In the genomic region with DNA sequence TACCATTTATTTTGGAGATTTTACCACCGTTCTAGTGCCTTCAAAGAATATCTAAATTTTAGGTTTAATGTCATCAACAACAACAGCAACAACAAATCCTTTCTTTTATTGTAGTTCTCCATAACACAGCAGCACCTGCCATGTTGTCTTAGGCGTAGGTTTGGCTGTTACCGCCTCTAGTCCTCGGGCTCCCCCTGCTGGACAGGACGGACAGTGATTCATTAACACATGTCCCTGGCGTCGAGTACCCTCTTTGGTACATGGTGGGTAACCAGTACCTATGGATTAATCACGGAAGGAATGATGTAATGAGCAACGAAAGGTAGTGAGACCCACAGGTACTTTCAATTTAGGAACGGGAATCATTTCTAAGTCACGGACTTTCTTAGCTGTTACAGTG, we compare ENCODE assay signal across 9 mouse cellular contexts. TPM values are rescaled to one million over a fixed set of nuclear protein-coding genes. Genes with fewer than 3 reads are reported as not detected.
DNase-seq lines count a peak whose midpoint lies in the region; ATAC-seq lines count a peak whose summit lies in the region.
"Had no signal": no experiment of that assay in that cellular context is flagged by ENCODE, and none has a peak within 500 bp of the region (broad histone marks: within the 10 kb centered on the region; RNA-seq: fewer than 3 reads in every experiment).

No protein-coding gene starts in this region.

- no peaks in the 10 kb centered on the region for H3K27me3 ChIP-seq in heart, embryonic 11.5 days (ENCODE audit: control insufficient read depth, insufficient read depth, low read length)
- H3K27me3 ChIP-seq in forebrain, embryonic 13.5 days: no peaks in the 10 kb centered on the region

- H3K9me3 ChIP-seq in heart, embryonic 11.5 days (replicated peaks; ENCODE audit: control insufficient read depth, low read length): 0 out of 2 replicates have a peak, but pooled peaks cover under 1% of the 10 kb centered on the region
- H3K9me3 ChIP-seq in forebrain, embryonic 13.5 days (replicated peaks): peaks cover 1% of the 10 kb centered on the region

- peak; percentile 95 for DNase-seq in heart, adult 11 months
- peak; percentile 67 for DNase-seq in c-Kit-positive CD71-positive TER-119-positive erythroid progenitor cells, embryonic 14.5 days (ENCODE audit: low spot score)
- peak; percentile 85 for DNase-seq in heart, postnatal 4 days
- peak; percentile 52 to 69 for DNase-seq in layer of hippocampus, postnatal 14 days (ENCODE audit: low spot score in 2 of 2)
- DNase-seq in skeletal muscle tissue, adult 2 months (ENCODE audit: low read depth, low spot score): peak; percentile 68

- no peak overlapping the region for H3K4me3 ChIP-seq in heart, embryonic 11.5 days (ENCODE audit: low read depth, low read length)
- no peak overlapping the region for H3K4me3 ChIP-seq in forebrain, embryonic 13.5 days
- H3K4me3 ChIP-seq: myocyte had no signal

- H3K9ac ChIP-seq in heart, embryonic 11.5 days (ENCODE audit: low read depth, low read length): no peak overlapping the region
- H3K9ac ChIP-seq in forebrain, embryonic 13.5 days: no peak overlapping the region

- WGBS in heart, embryonic 11.5 days (ENCODE audit: insufficient replicate concordance): 37% methylated on average over 11 of the region's 11 CpGs
- 43% methylated on average over 11 of the region's 11 CpGs for WGBS in forebrain, embryonic 13.5 days

- no peak for ATAC-seq in heart, embryonic 11.5 days (replicated peaks; ENCODE audit: insufficient number of reproducible peaks, low FRiP score, low TSS enrichment)
- ATAC-seq in forebrain, embryonic 13.5 days: peak; percentile 71; the same call in 1 of the 2 replicates
- peak; percentile 95 for ATAC-seq in megakaryocyte, adult 5-6 weeks (ENCODE audit: poor library complexity, severe bottlenecking)

- H3K27ac ChIP-seq in heart, embryonic 11.5 days (ENCODE audit: low read depth, low read length): no peak overlapping the region
- H3K27ac ChIP-seq in forebrain, embryonic 13.5 days: no peak overlapping the region

- H3K36me3 ChIP-seq in heart, embryonic 11.5 days (ENCODE audit: control insufficient read depth, insufficient read depth, low read length): no peaks in the 10 kb centered on the region
- no peaks in the 10 kb centered on the region for H3K36me3 ChIP-seq in forebrain, embryonic 13.5 days (ENCODE audit: poor library complexity, severe bottlenecking)

- no peaks in the 10 kb centered on the region for H3K4me1 ChIP-seq in heart, embryonic 11.5 days (ENCODE audit: control insufficient read depth, insufficient read depth, low read length)
- H3K4me1 ChIP-seq in forebrain, embryonic 13.5 days: peaks cover 8% of the 10 kb centered on the region

- no peak overlapping the region for H3K4me2 ChIP-seq in heart, embryonic 11.5 days
- H3K4me2 ChIP-seq in forebrain, embryonic 13.5 days: no peak overlapping the region

RNA-seq across cellular contexts. Expression of a gene that starts 37.2 kb away (rescaled TPM):
- polyA plus RNA-seq in heart, embryonic 11.5 days (2014; fragmentation: Nextera tagmentation; extraction: Ambion mirVana): 43.5 and 55.5 TPM in 2 replicates
- polyA plus RNA-seq in forebrain, embryonic 13.5 days (2015; fragmentation: Nextera tagmentation; extraction: Ambion mirVana): 28.0 and 29.7 TPM in 2 replicates
- total RNA-seq in heart, postnatal 4 days (2021): 10 to 100 TPM; 81.9 to 84.0 TPM
- 10 to 100 TPM; 31.6 to 34.9 TPM for total RNA-seq in layer of hippocampus, postnatal 14 days (2021)
- 11.4 and 12.8 TPM in 2 replicates for total RNA-seq in megakaryocyte, adult 5-6 weeks (2015)
- 21.5 and 22.8 TPM in 2 replicates for total RNA-seq in megakaryocyte, adult 5-6 weeks (2017)

RNA-seq across cellular contexts. Expression of a gene that starts 52.8 kb away (rescaled TPM):
- polyA plus RNA-seq in heart, embryonic 11.5 days (2014; fragmentation: Nextera tagmentation; extraction: Ambion mirVana): 0.21 TPM in 1 of 2 replicates, not detected in the other
- polyA plus RNA-seq in forebrain, embryonic 13.5 days (2015; fragmentation: Nextera tagmentation; extraction: Ambion mirVana): 13.6 TPM in 2 replicates
- total RNA-seq in heart, postnatal 4 days (2021): under 1 TPM; 0.50 to 0.57 TPM
- total RNA-seq in layer of hippocampus, postnatal 14 days (2021): 10 to 100 TPM in 1 of 2 experiments, 1 to 10 TPM in 1; 8.0 to 10.2 TPM
- not detected in 2 replicates for total RNA-seq in megakaryocyte, adult 5-6 weeks (2015)
- total RNA-seq in megakaryocyte, adult 5-6 weeks (2017): not detected in 2 replicates
- polyA plus RNA-seq: myocyte had no signal

Comparison
In these comparisons a context has a peak if more than half of its experiments do, and no peak if none do; other contexts are left out.
1. RNA of a gene that starts 52.8 kb away (total RNA-seq): 8.0 to 10.2 TPM in layer of hippocampus, postnatal 14 days; 0.50 to 0.57 TPM in heart, postnatal 4 days and not detected in megakaryocyte, adult 5-6 weeks; every median in the first group is over 4 times any median in the second.
2. Peak in every context shown above with its lines, with median percentiles within 50 percentile points of each other: DNase-seq.